Mouse (Mus musculus) lung, postnatal 0 days (tissue): ENCODE results near the gene Serpinb13.

Experiments used
- CTCF ChIP-seq: IDR thresholded peaks from 2 replicates; pipeline ENCODE4 v1.5.1; 2016; ENCODE audit warnings: antibody characterized with exemption, mild to moderate bottlenecking
- EP300 ChIP-seq: IDR thresholded peaks from 2 replicates; pipeline ENCODE4 v1.6.1; 2016; ENCODE audit warnings: antibody characterized with exemption, mild to moderate bottlenecking, control low read depth

DNA sequence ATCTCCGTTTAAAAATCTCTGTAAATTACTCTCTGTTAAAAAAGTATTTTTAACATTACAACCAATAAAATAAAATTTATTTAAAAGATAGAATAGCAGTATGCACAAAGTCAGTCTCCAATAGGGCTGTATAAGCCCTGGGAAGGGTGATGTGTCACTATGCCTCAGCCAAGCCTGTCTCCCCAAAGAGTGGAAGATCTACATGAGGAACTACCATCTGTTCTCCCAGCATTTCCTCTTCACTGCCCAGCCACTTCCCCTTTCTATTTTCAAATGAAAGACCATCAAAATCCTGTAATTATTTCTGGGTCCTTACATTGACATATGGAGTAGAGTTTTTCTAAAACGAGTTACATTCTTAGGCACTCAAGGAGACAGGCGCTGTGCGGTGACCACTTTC lies 48.8 kb upstream of the Serpinb13 start:
- TF ChIP-seq CTCF (no peak), EP300 (no peak)
